Mouse (Mus musculus) heart, embryonic 14.5 days (tissue): ENCODE data around the gene Spry2. TPM values are rescaled to one million over a fixed set of nuclear protein-coding genes. Genes with fewer than 3 reads are reported as not detected.

Source experiments
- ATAC-seq: fragments of 200-750 bp; cut with Nextera tagmentation; 2 replicates; pipeline ENCODE4 v1.8.0; 2017; ENCODE audit warnings: low read depth, moderate TSS enrichment; ENCODE audit not compliant: insufficient number of reproducible peaks, insufficient read depth, low FRiP score
- H3K27ac ChIP-seq, 2 experiments: fragments of 200-500 bp in 1 of 2; fragments of 300-500 bp in 1 of 2; sonication (generic) in 1 of 2; replicated peaks in 1 of 2; 2 replicates each; pipeline ENCODE4 v1.5.1; 2012 to 2014; ENCODE audit warnings: low read depth in 2 of 2, low read length in 2 of 2, control low read depth in 1 of 2, mild to moderate bottlenecking in 1 of 2, mixed read lengths in 1 of 2; ENCODE audit not compliant: control insufficient read depth in 1 of 2, insufficient read depth in 1 of 2
- H3K27me3 ChIP-seq: fragments of 300-500 bp; sonication (generic); 2 replicates; pipeline ENCODE4 v1.6.1; 2014; ENCODE audit warnings: mild to moderate bottlenecking, low read length, control low read depth; ENCODE audit not compliant: control insufficient read depth, insufficient read depth
- H3K36me3 ChIP-seq: fragments of 300-500 bp; sonication (generic); 2 replicates; pipeline ENCODE4 v1.6.1; 2014; ENCODE audit warnings: mild to moderate bottlenecking, control low read depth, low read length, mixed read lengths; ENCODE audit not compliant: control insufficient read depth, insufficient read depth
- H3K4me1 ChIP-seq, 2 experiments: fragments of 200-500 bp in 1 of 2; fragments of 300-500 bp in 1 of 2; sonication (generic) in 1 of 2; 2 replicates each; pipeline ENCODE4 v1.6.1; 2012 to 2014; ENCODE audit warnings: low read length in 2 of 2, control low read depth in 1 of 2, mixed read lengths in 1 of 2; ENCODE audit not compliant: control insufficient read depth in 2 of 2, insufficient read depth in 2 of 2
- H3K4me2 ChIP-seq: fragments of 300-500 bp; sonication (generic); 2 replicates; pipeline ENCODE4 v1.6.1; 2014; ENCODE audit warnings: mild to moderate bottlenecking, low read length
- H3K4me3 ChIP-seq, 2 experiments: fragments of 200-500 bp in 1 of 2; fragments of 300-500 bp in 1 of 2; sonication (generic) in 1 of 2; 2 replicates each; pipeline ENCODE4 v1.5.1; 2012 to 2014; ENCODE audit warnings: low read length in 2 of 2, mild to moderate bottlenecking in 2 of 2, control low read depth in 1 of 2, low read depth in 1 of 2, moderate library complexity in 1 of 2; ENCODE audit not compliant: control insufficient read depth in 1 of 2, insufficient read depth in 1 of 2
- H3K9ac ChIP-seq: fragments of 300-500 bp; sonication (generic); 2 replicates; pipeline ENCODE4 v1.6.1; 2014; ENCODE audit warnings: mild to moderate bottlenecking, low read length
- H3K9me3 ChIP-seq: fragments of 300-500 bp; sonication (generic); 2 replicates; pipeline ENCODE4 v1.6.1; 2016; ENCODE audit warnings: low read length, control low read depth; ENCODE audit not compliant: control insufficient read depth
- WGBS: fragments of 180-500 bp; shearing (Covaris S2); extraction: QIAGEN DNeasy Blood & Tissue Kit; methylation state at CpG from one replicate; pipeline ENCODE4 v1.1.7; 2014; 5-methylcytosine and 5-hydroxymethylcytosine counted together
- polyA plus RNA-seq: library from polyadenylated mRNA; unstranded; fragments of >200 nt; fragmentation: Nextera tagmentation; extraction: Ambion mirVana; gene quantifications from 2 replicates; pipeline ENCODE4 v1.2.1, GENCODE M21; 2014

The Spry2 gene
- polyA plus RNA-seq, 1 experiment from 2014 or later: 66.4 TPM

- no peak for ATAC-seq
- WGBS: 17% methylated on average over 8 of the region's 8 CpGs
- no peaks in the 10 kb centered on the region for H3K36me3 ChIP-seq
- H3K9ac ChIP-seq: peak overlapping the region; percentile 64; the same call in 1 of the 2 replicates
- no peaks in the 10 kb centered on the region for H3K27me3 ChIP-seq
- H3K4me2 ChIP-seq: peak overlapping the region; percentile 59
- no peak overlapping the region for H3K4me3 ChIP-seq
- no peaks in the 10 kb centered on the region for H3K9me3 ChIP-seq
- H3K4me1 ChIP-seq: peaks cover 12 to 27% of the 10 kb centered on the region in 2 experiments
- peak overlapping the region; percentile 53 to 62; a peak in 3 of 4 replicates for H3K27ac ChIP-seq
Measured at GRCm38 (mm10) chr14:105921217-105921695, 24.6 kb upstream of the Spry2 start.

DNA sequence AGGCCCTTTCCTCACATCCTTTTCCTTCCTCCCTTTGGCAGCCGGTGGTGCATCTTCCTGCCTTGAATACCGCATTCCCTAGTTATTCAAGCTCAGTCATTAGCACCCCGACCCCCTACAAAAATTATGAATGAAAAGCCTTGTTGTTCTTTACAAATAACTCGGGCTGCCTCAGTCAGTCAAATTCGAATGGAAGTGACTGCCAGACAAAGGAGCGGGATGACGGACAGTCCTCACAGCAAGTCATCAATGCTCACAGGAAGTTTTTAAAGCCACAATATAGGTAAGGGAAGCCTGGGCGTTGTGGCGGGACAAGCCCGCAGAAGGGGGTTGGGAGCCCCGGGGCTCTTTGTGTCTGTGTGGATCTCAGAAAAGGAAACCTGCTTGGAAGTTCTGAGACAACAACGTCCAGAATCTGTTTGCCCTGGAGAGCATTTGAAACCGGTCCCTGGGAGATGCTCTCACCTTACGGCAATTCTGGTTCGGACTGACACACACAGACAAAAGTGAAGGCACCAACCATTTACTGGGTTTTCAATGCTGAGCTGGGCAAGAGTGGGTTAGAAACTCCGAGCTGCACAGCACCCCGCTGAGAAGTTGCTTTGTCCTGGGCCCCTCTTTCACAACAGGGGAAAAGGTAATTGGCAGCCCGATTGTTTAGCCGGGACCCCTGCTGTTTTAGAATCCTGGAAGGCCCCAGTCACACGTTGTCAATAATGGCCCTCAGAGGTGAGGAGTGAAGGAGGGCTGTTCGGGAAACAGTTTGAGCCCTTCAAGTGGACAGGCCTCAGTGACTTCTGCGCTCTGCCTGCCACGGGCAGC, 24.0 kb upstream of the Spry2 start:
- H3K36me3 ChIP-seq: no peaks in the 10 kb centered on the region
- H3K27me3 ChIP-seq: no peaks in the 10 kb centered on the region
- no peaks in the 10 kb centered on the region for H3K9me3 ChIP-seq
- peaks cover 12 to 27% of the 10 kb centered on the region in 2 experiments for H3K4me1 ChIP-seq
- peak overlapping the region; percentile 53 to 62 for H3K27ac ChIP-seq
- H3K4me3 ChIP-seq: peak overlapping the region; percentile 0 to 20; a peak in 3 of 4 replicates
- WGBS: 15% methylated on average over 23 of the region's 23 CpGs
- no peak for ATAC-seq
- peak overlapping the region; percentile 59 for H3K4me2 ChIP-seq
- H3K9ac ChIP-seq: peak overlapping the region; percentile 64

- WGBS: 81% methylated on average over 6 of the region's 6 CpGs
- H3K36me3 ChIP-seq: no peaks in the 10 kb centered on the region
- no peak overlapping the region for H3K4me2 ChIP-seq
- peaks cover 5% of the 10 kb centered on the region for H3K9me3 ChIP-seq
- H3K4me3 ChIP-seq: no peak overlapping the region
- H3K27me3 ChIP-seq: no peaks in the 10 kb centered on the region
- no peak for ATAC-seq
- H3K4me1 ChIP-seq: no peaks in the 10 kb centered on the region
- no peak overlapping the region for H3K9ac ChIP-seq
- no peak overlapping the region for H3K27ac ChIP-seq
Measured at GRCm38 (mm10) chr14:105907216-105907615, 10.6 kb upstream of the Spry2 start.

DNA sequence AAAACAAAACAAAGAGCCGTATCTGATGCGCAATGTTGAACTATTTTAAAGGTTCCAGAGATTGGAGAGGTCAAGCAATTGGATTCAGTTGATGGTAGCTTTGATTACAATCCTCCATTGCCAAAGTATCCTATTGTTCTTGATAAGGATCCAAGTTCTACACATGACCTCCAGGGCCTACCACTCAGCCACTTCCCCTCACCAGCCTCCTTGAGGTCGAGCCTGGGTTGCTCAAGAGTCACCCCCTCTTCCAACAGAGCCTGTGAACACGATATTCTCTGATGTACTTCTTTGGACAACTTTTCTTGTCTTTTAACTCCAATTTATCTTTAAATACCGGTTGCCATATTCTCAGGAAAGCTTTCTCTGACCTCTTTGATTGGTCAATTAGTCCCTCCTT, 9.3 kb upstream of the Spry2 start:
- Histone ChIP-seq H3K4me2 (no peak overlapping the region), H3K27ac (no peak overlapping the region), H3K9ac (no peak overlapping the region), H3K4me1 (no peaks in the 10 kb centered on the region), H3K27me3 (no peaks in the 10 kb centered on the region), H3K4me3 (no peak overlapping the region), H3K36me3 (no peaks in the 10 kb centered on the region), H3K9me3 (peaks cover 5% of the 10 kb centered on the region)
- no peak for ATAC-seq
- 85% methylated on average over 5 of the region's 5 CpGs for WGBS

GRCm38 (mm10) chr14:105905509-105905908, 8.9 kb upstream of the Spry2 start:
- Histone ChIP-seq H3K27ac (no peak overlapping the region), H3K9ac (no peak overlapping the region), H3K4me3 (no peak overlapping the region), H3K4me2 (no peak overlapping the region), H3K9me3 (peaks cover 5% of the 10 kb centered on the region), H3K4me1 (no peaks in the 10 kb centered on the region), H3K27me3 (no peaks in the 10 kb centered on the region), H3K36me3 (no peaks in the 10 kb centered on the region)
- WGBS: 89% methylated on average over 4 of the region's 4 CpGs
- no peak for ATAC-seq

DNA sequence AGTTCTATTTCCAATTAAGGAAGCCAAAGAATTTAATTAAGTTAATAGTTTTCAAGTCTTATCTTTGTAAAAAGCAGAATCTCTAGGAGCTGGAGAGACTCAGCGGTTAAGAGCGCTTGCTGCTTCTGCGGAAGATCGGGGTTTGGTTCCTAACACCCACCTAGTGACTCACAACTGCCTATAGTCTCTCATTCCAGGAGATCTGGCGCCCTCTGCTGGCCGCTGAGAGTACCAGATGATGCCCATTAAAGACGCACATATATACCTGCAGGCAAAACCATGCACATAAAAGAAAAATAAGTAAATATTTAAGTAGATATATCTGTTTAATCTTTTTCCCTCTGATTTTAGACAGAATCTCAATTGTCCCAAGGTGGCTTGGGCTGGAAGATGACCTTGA, 6.2 kb upstream of the Spry2 start:
- H3K9ac ChIP-seq: no peak overlapping the region
- no peak overlapping the region for H3K4me2 ChIP-seq
- no peaks in the 10 kb centered on the region for H3K27me3 ChIP-seq
- no peaks in the 10 kb centered on the region for H3K36me3 ChIP-seq
- peaks cover 4% of the 10 kb centered on the region in 2 experiments; a peak in 2 of 4 replicates for H3K4me1 ChIP-seq
- 89% methylated on average over 7 of the region's 7 CpGs for WGBS
- peaks cover 5% of the 10 kb centered on the region for H3K9me3 ChIP-seq
- H3K27ac ChIP-seq: no peak overlapping the region
- H3K4me3 ChIP-seq: no peak overlapping the region
- no peak for ATAC-seq

- Histone ChIP-seq H3K9me3 (peaks cover 5% of the 10 kb centered on the region), H3K4me1 (peaks cover 4% of the 10 kb centered on the region in 2 experiments; a peak in 2 of 4 replicates), H3K4me2 (no peak overlapping the region), H3K27ac (no peak overlapping the region), H3K4me3 (no peak overlapping the region), H3K36me3 (no peaks in the 10 kb centered on the region), H3K9ac (no peak overlapping the region), H3K27me3 (no peaks in the 10 kb centered on the region)
- no peak for ATAC-seq
- 73% methylated on average over 3 of the region's 3 CpGs for WGBS
Measured at GRCm38 (mm10) chr14:105900841-105901240, 4.2 kb upstream of the Spry2 start.
